Mouse (Mus musculus): ENCODE data around the gene Osbpl8. TPM values are rescaled to one million over a fixed set of nuclear protein-coding genes. Genes with fewer than 3 reads are reported as not detected.

The Osbpl8 gene
- total and polyA plus RNA-seq, 3 experiments: 12.9 to 26.4 (median 23.4) TPM

Other genes with a start within 250 kb of the Osbpl8 start
- 0.92 and 1.3 TPM in 2 replicates for gene Csrp2, start 245.0 kb upstream of the Osbpl8 start, total RNA-seq (2012; rRNA removed)
- gene Csrp2, start 245.0 kb upstream of the Osbpl8 start, total RNA-seq (2014; rRNA removed): 0.82 and 1.2 TPM in 2 replicates
- 0.87 and 1.3 TPM in 2 replicates for gene Csrp2, start 245.0 kb upstream of the Osbpl8 start, polyA plus RNA-seq (2012; ENCODE audit: insufficient read length, low read depth)
- gene Zdhhc17, start 154.6 kb upstream of the Osbpl8 start, total RNA-seq (2012; rRNA removed): 6.7 and 8.0 TPM in 2 replicates
- gene Zdhhc17, start 154.6 kb upstream of the Osbpl8 start, total RNA-seq (2014; rRNA removed): 7.3 and 7.7 TPM in 2 replicates
- 5.1 and 5.8 TPM in 2 replicates for gene Zdhhc17, start 154.6 kb upstream of the Osbpl8 start, polyA plus RNA-seq (2012; ENCODE audit: insufficient read length, low read depth)
- gene Bbs10, start 133.9 kb downstream of the Osbpl8 start, total RNA-seq (2012; rRNA removed): 4.1 and 4.5 TPM in 2 replicates
- 4.8 and 6.0 TPM in 2 replicates for gene Bbs10, start 133.9 kb downstream of the Osbpl8 start, total RNA-seq (2014; rRNA removed)
- 2.2 and 3.0 TPM in 2 replicates for gene Bbs10, start 133.9 kb downstream of the Osbpl8 start, polyA plus RNA-seq (2012; ENCODE audit: insufficient read length, low read depth)

All from CH12.LX (cell line).